Mouse (Mus musculus) kidney, postnatal 10 days (tissue): ENCODE results near the gene Vps50.
"Not testable (repeated sequence)": the region's sequence is repeated elsewhere in the genome, so short reads cannot be mapped to it uniquely, and the experiment has no call there.

Experiments
- DNase-seq: peaks from one replicate; pipeline ENCODE4 v3.0.0; 2021; ENCODE audit warnings: mixed read lengths

The Vps50 gene

DNA sequence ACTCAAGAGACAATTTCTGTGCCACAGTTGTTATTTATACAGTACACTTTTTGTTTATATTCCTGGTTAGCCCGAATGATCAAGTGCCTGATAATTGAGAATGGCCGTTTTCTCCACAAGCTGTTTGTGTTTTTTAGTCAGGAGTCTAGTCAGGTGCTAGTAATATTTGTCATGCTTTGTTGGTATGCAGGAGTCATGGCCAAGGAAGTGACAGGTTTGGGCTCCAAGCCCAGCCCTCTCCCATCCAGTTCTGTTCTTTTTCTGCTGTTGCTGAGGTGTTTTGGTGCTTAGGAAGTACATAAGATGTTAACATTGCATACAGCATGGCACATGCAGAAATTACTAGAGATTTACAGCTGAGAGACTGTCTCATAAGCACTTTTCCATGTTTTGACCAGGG, 41.3 kb downstream of the Vps50 start:
- DNase-seq = no peak

DNA sequence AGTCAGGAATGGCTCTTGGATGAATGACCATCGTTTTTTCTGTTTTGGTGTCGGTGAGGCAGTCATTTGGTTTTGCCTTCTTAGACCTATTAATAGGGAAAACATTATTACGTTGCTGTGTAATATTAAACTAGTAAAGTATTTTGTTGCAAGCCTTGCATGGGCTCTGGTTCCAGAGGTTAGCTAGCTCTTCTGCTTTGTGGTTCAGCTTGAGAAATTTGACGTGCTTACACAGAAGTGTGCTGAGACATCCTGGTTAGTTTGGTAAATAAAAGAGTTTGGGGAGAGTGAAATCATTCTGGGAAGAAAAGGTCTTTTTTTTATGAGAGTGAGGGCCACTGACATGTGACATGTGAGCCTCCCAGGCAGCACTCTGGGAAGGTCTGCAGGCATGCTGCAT, 45.7 kb downstream of the Vps50 start:
- no peak for DNase-seq

DNA sequence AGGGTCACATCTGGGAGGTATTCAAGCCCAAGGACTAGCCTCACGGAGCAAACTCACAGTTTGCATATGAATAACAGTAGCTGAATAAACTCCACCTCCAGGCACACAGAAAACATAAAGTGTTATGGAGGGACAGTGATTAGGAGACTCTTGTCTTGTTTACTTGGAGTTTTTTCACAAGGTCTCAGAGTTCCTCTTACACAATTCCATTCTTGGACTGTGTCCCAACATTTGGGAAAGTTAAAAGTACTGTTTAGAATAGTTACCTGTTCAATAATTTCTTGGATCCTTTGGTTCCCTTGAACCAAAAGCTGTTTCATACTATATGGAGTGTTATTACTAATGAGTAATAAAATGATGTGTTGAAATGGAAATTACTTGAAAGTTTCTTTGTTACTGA, 46.8 kb downstream of the Vps50 start:
- no peak for DNase-seq

GRCm38 (mm10) chr6:3548959-3549358, 50.8 kb downstream of the Vps50 start:
- DNase-seq = no peak

DNA sequence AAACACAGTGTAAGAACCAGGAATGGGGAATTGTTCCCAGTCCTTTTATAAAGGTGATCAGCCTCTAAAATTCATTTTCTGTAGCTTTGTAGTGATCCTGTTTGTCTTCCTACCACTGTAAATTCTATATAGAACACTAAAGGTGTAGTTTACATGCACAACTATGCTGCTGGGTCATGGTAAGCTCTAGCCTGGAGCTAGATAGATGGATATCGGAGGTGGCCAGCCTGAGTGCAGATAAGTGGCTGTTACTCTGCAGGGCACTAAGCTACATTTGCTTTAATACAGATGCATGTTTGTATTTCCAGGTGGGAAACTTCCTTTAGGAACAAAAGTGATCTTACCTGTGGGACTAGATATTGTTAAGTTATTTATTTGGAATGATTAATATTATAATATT, 51.8 kb downstream of the Vps50 start:
- no peak for DNase-seq

DNA sequence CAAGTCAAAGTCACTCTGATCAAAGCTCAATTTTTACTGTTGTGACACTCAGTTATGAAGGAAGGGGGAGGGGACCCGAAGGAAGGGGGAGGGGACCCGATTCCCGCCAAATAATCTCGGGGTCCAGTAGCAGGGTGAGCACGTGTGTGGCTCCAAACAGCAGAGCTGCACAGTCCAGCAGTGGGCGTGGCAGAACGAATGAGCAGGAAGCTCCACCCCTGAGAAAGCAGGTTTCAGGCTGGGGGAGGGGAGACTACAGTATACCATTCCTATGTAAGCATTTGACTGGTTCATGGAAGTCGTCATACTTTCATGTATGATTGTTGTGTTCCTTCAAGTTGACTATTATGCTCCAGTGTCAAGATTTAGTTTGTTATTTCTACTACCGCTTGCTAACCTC, 54.5 kb downstream of the Vps50 start:
- not testable (repeated sequence) for DNase-seq

DNA sequence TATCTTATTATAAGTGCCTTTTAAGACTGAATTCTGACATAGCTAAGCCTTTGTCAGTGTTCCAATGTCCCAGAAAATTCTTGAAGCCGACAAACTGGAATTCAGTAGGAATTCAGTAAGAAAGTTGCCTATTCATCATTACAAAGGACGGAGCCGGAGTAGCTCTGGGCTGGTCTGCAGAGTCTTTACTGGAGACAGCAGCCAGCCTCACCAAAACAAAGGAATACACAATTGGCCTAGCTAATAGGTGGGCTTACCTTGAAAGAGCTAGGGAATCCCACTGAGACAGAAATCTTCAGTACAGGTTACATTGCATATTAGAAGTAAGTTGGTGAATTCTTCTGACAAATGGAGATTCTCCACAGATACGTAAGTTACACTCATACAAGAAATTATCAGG, 59.0 kb downstream of the Vps50 start:
- DNase-seq = no peak

DNA sequence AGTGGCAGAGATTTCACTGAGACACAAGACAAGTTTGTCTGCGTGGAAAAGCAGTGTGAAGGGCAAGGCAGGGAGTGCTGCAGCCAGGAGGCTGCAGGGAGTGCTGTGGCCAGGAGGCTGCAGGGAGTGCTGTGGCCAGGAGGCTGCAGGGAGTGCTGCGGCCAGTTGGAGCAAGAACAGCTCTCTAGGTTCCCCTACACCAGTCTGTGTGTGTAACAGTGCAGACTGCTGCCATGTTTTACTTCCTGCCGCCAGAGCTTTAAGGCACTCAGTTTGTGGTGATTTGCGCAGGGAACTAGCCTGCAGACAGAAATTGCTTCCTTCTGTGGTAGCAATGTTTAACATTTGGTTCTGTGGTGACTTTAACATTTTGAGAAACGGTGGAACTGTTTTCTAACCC, 61.8 kb downstream of the Vps50 start:
- DNase-seq = no peak

- DNase-seq = no peak
Measured at GRCm38 (mm10) chr6:3562301-3562700, 64.1 kb downstream of the Vps50 start.

GRCm38 (mm10) chr6:3564118-3564517, 65.9 kb downstream of the Vps50 start:
- not testable (repeated sequence) for DNase-seq

DNA sequence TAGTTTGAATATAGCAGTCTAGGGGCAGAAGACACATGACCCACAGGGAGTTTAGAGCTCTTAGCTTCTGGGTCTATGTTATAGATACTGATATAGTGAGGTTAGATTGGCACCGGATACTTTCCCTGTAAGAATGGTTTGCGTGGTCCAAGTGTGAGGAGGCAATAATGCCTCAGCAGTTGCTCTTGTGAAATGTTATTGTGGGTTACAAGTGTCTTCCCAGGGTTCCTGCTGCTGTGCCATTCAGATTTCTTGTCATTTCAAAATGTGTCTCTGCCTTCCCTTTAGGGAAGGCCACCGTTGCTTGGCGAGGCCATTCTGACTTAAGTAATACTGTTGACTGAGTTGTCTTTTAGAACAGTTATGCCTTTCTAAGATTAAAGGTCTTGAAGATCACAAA, 66.8 kb downstream of the Vps50 start:
- DNase-seq = no peak

- no peak for DNase-seq
Measured at GRCm38 (mm10) chr6:3565667-3566066, 67.5 kb downstream of the Vps50 start.

- DNase-seq = no peak
Measured at GRCm38 (mm10) chr6:3567071-3567610, 69.0 kb downstream of the Vps50 start.

DNA sequence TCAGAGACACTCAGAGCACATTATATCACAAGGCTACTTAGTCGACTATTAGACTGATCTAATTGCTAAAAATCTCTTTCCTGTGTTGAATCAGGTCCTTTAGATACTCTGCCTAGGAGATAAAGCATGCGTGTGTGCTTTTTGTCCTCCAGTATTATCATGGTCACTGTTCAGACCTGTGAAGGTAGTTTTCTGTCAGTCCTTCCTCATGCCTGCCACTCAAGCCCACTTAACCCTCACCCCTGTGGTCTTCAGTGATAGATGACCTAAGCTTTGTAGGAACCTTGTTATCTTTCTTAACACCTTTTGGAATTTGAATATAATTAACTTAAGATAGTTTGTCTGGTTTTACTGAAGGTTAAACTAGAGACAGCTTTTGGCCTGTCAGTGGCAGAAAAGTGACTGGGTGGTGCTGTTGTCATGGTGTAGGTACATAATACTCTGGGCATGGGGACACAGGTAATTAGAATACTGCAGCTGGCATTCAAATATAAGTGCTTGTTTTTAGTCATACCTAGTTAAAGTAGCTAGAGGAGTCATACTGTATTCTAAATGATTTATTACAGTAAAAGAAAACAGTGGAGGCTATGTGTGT, 74.1 kb downstream of the Vps50 start:
- no peak for DNase-seq

DNA sequence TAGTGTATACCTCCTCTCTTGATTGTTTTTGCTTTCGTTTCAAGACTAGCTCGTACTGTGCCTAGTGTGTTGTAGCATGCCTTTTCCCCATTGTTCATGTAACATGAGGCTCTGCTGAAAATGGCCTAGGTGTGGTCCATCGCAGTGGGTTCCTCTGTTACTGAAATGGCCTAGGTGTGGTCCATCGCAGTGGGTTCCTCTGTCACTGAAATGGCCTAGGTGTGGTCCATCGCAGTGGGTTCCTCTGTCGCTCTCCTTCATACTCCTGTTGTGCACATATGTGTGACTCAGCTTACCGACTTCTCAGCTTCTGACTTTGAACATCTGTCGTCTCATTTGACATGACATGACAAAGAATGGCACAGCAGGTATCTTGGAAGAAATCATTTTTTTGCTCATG, 75.6 kb downstream of the Vps50 start:
- DNase-seq = no peak

GRCm38 (mm10) chr6:3585402-3585801, 87.2 kb downstream of the Vps50 start:
- DNase-seq = no peak

DNA sequence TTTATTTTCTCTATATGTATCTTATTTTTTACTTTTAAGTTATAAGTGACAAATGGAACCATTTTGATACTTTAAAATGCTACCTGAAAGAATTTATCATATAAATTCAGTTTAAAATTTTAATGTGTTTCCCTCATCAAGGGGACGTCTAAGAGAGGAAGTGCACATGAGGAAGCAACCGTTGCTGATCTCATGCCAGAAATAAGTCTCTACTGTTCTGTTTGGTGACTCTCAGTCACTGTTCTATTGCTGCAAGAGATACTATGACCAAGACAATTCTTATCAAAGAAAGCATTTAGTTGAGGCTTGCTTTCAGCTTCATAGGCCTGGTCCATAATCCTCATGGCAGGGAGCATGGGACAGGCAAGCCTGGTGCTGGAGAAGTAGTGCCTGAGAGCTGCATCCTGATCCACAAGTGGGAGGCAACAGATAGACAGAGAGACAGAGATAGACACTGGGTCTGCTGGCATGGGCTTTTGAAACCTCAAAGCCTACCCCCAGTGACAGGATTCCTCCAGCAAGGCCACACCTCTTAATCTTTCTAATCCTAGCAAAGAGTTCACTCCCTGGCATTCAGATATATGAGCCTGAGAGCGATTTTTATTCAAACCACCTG, 92.2 kb downstream of the Vps50 start:
- no peak for DNase-seq

- DNase-seq = no peak
Measured at GRCm38 (mm10) chr6:3594246-3594645, 96.1 kb downstream of the Vps50 start.

GRCm38 (mm10) chr6:3612827-3613226, 114.6 kb downstream of the Vps50 start:
- no peak for DNase-seq

DNA sequence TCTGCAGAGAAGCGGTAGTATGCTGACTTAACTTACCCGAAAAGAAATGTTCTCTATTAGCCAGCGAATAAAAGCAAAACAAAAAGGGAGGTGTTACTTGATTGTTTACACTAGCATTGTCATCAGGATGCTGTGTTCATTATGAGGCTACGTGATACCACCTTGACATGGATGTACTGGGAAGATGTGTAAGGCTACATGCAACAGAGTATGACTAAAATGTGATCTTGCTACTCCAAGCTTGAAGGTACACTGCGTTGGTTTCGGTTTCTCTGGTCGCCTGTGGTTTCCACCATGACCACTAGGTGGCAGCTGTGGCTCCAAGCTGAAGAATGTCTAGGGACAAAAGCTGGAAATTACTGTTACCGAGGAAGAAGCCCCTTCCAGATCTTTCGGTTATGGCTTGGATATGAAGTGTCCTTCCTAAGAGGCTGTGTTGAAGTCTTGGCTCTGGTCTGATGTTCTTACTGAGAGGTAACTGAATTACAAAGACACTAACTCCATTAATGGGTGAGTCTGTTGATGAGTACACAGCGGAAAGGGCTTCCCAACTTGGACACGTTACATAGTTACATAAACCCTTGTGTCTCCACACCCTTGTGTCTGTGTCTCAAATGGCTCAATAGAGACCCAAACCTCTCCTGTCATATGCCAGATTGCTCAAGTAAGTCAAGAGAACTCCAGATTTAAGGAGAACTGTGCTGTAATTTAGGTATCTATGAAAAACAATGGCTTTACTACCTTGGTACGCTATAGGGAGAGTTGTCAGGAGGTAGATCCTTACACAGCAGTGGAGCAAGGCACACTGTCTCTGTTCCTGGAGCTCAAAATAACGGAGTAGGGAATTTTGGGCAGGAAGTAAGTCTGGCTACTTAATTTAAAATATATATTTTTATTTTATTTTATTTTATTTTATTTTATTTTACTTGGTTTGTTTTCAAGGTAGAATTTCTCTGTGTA, 122.5 kb downstream of the Vps50 start:
- DNase-seq = not testable (repeated sequence)
